Mouse (Mus musculus) C2C12 (cell line): Measurements from ENCODE around the gene Gm11549.

Source experiments
- CEBPB ChIP-seq: IDR thresholded peaks from one replicate; pipeline ENCODE4 v1.6.1; 2011; ENCODE audit warnings: low read depth, mild to moderate bottlenecking, control low read depth, moderate library complexity
- CTCF ChIP-seq: IDR thresholded peaks from one replicate; pipeline ENCODE4 v1.5.1; 2011; ENCODE audit not compliant: control insufficient read depth, insufficient read depth, insufficient read length
- FOSL1 ChIP-seq: IDR thresholded peaks from one replicate; pipeline ENCODE4 v1.8.0; 2011; ENCODE audit warnings: mild to moderate bottlenecking, low read length; ENCODE audit not compliant: poor library complexity, insufficient read depth, severe bottlenecking
- MAX ChIP-seq: IDR thresholded peaks from one replicate; pipeline ENCODE4 v1.6.1; 2011; ENCODE audit warnings: mild to moderate bottlenecking, control low read depth
- MYOD1 ChIP-seq: IDR thresholded peaks from one replicate; pipeline ENCODE4 v1.6.1; 2011; ENCODE audit warnings: low read depth; ENCODE audit not compliant: control insufficient read depth, insufficient read length
- MYOG ChIP-seq: IDR thresholded peaks from one replicate; pipeline ENCODE4 v1.6.1; 2011; ENCODE audit not compliant: control insufficient read depth, insufficient read length; ENCODE audit errors: extremely low read depth
- USF1 ChIP-seq: IDR thresholded peaks from one replicate; pipeline ENCODE4 v1.6.1; 2011; ENCODE audit warnings: low read depth, mild to moderate bottlenecking, control low read depth, moderate library complexity

DNA sequence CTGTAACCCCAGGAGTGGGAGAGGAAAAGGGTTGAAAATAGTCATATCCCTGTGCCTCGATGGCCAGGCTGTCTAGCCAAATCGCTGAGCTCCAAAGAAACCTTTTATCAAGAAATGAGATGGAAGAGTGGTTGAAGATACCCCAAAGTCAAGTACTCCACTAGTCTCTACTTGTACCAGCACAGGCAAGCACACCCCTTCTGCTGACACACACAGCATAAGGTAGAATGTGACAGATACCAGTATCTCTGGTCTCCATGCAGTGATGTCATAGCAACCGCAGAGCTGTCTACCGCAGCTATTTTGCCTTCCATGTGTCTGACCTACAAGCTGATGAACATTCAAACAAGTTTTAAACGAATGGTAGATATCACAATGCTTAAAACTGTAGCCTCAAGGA, 48.2 kb upstream of the Gm11549 start:
- TF ChIP-seq CTCF (no peak), USF1 (no peak), MYOG (no peak), MAX (no peak), FOSL1 (no peak), MYOD1 (no peak), CEBPB (no peak)
